Mouse (Mus musculus) frontal cortex, postnatal 14 days (tissue): ENCODE data around the gene Slc30a10.

Experiments used
- DNase-seq, 2 experiments: peaks; one replicate each; pipeline ENCODE4 v3.0.0; 2022; ENCODE audit warnings: low spot score in 2 of 2

Slc30a10 gene

DNA sequence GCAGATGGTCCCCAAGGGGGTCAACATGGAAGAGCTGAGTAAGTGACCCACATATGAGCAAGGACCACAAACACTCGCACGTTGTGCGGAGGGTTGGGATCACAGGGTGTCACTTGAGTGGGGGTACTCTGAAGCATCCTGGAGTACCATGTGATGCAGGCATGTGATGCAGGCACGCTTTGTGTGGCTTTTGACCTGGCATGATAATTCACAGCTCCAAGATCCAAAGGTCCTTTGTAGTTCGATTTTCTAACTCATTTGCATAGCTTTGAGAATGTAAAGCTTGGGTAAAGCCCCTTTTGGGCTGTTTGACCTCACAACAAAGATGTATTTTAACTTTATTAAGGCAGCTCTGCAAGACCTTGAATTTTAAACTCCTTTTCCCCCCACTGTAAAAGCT lies 8.2 kb downstream of the Slc30a10 start:
- DNase-seq: no peak

DNA sequence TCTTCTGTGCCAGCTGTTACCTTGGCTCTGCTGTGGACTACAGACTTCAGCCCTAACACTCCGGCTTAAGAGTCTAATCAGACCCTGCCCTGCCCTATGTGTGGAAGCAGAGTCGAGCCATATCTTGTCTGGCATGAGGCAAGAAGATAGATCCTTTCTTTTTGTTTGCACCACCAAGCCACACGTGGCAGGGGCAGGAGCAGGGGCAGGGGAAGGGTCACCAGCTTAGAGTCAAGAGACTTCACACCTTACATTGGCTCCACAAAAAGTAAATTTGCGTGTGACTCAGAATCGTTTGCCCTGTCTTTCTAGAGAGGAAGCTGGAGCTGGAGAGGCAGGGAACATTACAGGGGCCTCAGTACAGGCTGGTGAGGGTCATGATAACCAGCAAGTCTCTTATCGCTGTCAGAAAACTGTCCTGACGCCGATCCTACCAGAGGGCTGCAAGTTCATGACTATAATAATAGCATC lies 14.9 kb downstream of the Slc30a10 start:
- DNase-seq: no peak

DNA sequence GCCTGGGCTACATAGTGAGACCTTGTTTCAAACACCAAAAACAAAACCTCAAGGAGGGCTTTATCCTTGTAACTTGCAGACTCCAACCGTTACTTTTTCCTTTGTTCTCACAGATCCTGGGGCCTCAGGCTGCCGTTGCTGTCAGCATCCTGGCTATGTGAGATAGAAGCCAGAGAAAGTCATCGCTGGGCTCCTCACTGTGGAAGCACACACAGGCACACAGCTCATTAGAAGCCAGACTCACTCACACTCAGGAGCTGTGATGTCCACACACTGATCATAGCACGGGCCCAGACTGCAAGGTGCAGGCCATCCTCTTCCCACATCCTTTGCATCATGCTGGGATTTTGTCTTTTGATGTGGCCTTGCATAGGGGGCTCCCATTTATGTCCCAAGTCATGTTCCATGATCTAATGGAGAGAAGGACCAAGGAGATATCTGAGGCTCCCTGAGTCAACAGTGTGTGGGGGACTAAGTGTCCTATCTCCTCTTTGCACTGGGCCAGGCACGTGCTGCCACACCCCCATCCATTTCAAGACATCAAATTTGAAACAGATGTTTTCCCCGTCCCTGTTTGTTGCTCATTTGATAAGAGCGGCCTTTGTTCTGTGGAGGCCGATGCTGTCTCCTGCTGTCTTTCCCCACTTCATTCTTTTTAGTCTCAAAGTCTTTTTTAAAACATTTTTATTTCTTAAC lies 17.5 kb downstream of the Slc30a10 start:
- DNase-seq: no peak

DNA sequence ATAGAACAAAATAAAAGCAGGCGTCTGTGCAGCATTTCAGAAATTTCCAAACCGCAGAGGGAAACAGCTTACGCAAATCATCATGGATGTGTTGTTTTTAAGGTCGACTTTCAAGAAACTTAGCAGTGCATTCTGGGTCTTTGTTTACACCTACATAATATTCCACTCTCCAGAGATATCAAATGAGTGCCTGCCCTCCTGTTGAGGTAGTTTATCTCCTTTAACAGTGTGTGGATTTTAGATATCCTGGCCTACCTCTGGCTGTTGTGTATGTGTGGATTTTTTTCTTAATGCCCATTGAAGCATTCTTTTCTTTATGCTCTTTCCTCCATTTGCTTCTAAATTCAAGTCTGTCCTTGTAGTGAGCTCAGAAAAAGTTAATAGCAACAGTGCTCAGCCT lies 18.1 kb downstream of the Slc30a10 start:
- no peak for DNase-seq

DNA sequence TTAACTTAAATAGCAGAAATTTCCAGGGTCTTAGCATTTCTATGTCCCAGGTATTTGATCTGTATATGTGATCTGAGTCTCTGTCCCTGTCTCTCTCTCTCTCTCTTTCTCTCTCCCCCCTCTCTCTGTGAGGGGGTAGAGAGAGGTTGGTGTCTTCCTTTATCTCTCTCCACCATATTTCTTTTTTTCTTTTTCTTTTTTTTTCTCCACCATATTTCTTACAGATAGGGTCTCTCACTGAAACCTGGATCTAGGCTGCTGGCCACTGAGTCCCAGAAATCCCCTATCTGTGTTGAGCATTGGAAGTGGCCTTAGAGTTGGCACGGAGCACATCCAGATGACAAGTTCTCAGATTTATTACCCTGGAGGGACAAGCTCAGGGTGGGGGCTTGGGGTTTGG lies 18.8 kb downstream of the Slc30a10 start:
- DNase-seq: no peak

DNA sequence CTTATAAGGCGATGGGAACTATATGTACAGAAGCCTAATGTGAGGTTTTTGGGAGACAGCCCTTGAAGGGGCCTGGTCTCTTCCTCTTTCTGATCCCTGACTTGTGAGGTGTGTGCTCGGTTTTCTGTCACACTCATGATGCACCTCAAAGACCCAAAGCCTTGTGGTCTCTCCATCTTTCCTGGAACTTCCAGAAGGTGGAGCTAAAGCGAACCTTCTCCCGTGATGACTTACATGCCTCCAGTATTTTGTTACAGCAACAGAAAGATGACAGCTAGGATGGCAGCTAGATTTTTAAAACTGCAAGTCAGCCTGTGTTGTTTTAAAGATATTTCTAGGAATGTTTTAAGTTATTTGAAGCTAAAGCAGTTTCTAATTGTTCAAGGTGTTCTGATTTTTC lies 25.2 kb downstream of the Slc30a10 start:
- DNase-seq: no peak

DNA sequence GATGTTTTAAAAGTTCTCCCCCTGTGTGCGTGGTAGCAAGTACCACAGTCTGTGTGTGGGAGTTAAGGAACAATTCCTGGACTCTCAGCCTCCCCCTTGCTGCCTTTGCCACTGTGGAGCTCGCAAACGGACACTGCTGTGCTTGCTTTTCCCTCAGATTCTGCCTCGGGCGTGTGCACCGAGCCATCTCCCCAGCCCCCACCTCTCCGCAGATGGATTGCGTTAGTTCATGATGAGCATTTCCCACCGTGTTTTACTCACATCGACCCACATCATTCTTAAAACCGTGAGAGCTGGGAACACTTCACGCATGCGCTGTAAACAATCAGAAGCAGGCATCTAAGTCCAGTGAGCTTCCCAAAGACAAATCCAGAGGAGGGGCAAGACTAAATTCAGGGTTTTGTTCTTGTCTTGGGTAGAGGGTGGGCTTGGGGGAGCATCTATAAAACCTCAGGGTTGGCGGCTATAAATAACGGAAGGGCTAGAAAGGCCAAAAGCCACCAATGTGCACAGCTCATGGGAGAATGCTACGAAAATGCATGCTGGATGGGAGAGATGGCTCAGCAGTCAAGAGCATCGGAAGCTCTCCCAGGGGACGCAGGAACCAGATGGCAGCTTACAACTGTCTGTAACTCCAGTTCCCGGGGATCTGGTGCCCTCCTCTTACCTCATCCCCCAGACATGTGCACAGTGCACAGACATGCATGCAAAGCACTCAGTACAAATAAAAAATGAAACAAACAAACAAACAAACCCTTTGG lies 27.5 kb downstream of the Slc30a10 start:
- DNase-seq: peak; percentile 22 to 23

DNA sequence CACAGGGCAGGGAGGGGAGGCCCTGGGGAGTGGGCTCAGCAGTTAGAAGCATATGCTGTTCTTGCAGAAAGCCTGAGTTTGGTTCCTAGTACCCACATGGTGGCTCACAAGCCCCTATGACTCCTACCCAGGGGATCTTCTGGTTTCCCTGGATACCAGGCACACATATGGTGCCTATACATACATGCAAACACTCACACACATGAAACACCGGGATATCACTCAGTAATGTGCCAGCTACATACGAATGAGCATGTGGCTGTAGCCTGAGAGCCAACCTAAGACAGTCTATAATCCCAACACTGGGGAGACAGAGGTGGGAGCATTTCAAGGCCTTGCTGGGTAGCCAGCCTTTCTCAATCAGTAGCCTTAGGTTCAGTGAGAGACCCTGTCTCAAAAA lies 28.1 kb downstream of the Slc30a10 start:
- no peak for DNase-seq

DNA sequence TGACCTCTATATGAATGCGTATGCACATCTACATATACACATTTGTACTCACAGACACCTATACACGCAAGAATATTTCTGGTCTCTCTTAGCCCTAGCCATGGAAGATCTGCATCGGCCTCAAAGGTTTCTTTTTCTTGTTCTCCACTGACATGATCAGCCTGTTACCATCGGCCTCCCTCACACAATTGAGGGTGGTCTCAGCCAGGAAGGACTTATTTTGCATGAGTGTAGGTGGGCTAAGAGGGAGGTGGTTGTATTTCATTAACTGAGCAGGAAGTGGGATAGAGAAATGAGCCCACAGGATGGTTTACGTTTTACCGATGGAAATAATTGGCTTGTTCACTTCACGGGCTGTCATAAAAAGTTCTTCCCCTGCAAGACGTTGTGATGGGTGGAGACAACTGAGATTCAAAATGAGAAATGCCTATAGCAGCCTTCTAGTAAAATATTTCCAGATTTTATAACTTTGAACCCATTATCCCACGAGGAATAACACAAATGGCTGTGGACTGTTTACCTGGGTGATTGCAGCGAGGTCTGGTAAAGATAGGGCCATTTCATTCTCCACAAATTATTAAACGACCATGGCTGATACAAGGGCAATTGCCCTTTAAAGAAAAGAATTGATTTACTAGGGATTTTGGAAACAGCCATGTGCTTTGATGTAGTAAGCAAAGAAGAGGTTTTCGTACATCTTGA lies 28.9 kb downstream of the Slc30a10 start:
- no peak for DNase-seq

DNA sequence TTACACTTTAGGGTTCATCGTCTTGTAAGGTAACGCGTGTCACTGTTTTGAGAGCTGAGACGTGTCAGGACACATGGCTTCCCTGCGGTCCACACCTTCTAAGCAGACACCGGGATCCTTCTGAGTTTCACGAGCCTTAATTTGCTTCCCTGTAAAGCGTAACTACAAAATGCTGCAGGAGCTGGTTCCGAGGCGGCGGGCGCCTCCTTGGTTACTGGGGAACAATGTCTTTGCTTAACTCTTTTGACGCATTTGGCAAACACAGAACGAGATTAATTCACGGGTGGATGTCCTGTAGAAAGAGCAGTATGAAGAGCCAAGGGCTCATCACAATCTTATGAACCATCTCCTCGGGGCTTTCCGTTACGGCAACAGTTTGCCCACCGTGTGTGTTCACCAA lies 29.6 kb downstream of the Slc30a10 start:
- no peak for DNase-seq

DNA sequence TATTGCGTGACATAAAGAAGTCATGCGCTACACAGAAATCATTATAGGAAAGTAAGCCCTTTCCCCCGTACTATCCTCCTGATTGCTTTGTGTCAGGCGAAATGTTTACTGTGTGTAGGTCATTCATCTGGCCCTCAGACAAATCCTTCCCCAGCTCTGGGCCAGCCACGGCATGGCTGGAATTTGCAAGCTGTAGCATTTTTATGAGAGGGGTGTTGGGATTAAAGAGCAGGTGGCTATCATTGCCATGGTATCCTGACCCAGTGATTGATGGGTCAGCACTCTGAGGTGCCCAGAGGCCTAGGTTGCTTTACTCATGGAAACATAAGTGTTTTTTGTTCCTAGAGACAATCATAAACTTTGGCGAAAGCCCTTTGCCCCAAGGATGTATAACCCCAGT lies 35.2 kb downstream of the Slc30a10 start:
- no peak for DNase-seq

DNA sequence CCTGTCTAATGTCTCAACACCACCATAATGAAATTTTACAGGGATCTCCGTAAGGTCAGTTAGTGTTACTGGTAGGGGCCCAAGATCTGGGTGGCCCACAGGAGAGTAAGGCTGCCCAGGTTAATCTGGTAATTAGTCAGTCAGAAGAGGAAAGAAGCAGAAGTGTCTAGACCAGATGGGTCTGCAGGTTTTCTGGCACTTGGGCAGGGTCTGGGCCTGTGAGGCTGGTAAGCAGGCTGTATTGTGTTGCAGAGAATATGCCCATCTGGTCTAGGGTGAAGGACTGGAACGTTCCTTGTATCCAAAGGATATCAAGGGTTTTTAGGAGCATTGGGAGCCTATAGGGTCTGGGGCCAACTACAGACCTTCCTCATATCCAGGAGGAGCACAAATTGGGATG lies 36.0 kb downstream of the Slc30a10 start:
- no peak for DNase-seq

DNA sequence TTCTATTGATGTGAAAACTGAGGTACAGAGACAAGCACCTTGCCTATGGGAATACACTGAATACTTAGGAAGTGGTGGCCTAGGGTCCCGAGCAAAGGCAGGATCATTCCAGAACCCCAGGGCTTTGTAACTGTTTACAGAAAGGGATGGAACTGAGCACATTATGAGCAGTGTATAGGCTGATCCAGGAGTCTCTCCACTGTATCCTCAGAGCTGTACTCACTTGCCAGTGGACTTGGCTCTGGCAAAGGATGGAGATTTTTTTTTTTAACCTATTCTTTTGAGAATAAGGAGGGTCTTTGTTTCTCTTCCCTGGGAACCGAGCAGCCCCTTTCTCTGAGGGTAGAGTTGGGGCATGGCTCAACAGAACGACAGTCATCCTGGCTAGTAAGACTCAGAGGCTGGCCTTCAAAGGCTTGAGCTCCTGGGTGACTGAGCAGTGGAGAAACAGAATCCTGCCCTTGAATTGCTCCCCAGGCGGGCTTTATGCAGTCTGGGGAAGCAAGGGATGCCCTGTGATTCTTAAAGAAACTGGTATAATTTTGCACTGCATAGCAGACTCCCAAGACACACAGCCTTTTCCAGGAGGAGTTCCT lies 38.9 kb downstream of the Slc30a10 start:
- DNase-seq: peak in 1 of 2 experiments; percentile 41

DNA sequence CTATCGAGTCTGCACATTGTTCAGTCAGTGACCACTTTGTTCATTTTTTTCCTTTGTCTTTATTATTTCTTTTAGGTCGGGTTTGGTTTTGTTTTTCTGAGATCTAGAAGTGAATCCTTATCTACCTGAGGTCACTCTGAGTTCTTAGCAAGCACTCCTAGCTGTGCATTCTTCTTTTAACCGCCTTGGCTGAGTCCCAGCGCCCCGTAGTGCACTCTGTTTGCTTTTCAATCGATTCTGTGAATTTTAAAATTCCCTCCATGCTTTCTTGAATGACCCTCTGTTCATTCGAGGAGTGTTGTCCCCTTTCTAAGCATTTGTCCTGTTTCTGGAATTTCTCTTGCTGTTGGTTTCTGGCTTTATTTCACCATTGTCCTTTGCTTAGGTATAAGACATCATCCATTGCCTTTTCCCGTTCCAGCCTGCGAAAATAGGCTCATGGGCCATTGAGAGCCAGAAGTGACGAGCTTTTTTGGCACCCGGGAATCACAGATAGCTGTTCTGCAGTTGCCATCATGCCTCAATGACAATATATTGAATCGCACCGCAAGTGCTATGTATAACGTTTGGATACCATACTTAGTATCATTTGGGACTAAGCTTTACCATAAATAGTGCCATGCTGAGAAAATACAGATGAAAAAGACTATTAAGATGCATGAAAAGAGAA lies 42.3 kb downstream of the Slc30a10 start:
- DNase-seq: no peak

DNA sequence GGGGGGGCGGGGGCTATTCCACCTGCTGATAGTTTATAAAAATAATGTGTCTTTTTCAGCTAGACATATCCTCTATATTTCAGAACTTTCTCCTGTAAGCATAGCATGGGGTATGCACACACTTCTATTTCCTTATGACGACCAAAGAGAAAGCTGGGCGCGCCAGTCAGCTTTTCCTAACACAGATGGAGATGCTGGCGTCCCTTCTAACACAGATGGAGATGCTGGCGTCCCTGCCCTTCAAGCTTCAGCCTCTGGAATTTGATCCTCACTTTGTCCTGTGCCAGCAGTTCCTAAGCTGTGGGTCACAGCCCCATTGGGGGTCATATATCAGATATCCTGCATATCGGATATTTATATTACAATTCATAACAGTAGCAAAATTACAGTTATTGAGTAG lies 46.0 kb downstream of the Slc30a10 start:
- DNase-seq: no peak

DNA sequence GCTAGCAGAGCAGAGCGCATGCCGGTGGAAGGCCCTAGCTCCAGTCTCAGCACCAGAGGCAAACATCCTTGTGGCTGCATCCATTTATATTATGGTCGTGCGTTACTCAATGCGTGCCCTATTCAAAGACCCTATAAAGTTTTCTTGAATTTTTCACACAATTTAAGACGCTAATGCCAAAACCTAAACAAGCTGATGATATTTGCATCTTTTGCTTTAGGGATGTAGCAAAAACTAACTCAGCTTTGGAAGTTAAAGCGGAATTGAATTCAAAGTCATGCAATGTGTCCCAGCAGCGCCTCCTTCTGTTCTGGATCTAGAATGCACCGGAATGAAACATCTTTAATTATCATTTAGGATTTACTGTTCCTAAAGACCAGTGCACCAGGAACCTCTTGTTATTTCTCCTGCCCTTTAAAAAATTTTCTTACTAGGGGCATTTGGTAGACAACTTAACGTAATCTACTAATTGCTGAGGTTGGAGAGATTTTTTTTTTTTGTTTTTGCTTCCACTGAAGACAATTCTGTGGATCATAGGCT lies 47.2 kb downstream of the Slc30a10 start:
- peak in 1 of 2 experiments; percentile 48 for DNase-seq

DNA sequence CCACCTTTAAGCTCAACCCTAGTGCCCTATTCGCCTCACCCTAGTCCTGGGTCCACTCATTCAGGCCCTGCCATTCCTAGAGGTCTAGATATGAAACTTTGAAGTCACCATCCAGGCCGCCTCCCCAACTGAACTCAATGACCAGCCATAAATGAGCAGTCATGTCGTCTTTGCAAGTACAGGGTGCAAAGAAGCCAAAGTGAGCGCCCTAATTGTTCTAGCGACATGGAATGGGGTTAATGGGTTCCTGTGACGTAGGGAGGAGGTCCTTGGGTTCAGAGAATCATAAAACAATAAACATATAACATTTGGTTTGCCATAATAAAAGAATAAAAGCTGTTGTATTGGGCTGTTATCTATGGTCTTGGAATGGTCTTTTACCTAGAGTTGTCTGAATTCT lies 47.9 kb downstream of the Slc30a10 start:
- DNase-seq: no peak

DNA sequence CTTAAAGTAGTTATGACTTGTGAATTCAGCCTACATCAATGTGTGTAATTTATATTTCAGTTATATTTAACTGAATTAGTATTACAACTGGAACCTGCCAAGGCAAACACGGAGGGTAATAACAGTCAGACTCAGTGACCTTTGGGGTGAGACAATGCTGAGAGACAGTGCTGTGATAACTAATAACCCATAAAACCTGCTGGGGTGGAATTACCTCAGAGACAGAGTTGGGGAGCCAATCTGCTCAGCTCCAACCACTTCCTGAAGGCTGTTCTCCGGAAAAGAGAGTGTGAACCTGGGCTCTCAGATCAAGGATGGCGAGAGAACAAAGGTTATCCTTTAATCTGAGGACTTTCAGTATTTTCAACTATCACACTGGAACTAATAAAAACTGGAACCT lies 54.4 kb downstream of the Slc30a10 start:
- DNase-seq: no peak

DNA sequence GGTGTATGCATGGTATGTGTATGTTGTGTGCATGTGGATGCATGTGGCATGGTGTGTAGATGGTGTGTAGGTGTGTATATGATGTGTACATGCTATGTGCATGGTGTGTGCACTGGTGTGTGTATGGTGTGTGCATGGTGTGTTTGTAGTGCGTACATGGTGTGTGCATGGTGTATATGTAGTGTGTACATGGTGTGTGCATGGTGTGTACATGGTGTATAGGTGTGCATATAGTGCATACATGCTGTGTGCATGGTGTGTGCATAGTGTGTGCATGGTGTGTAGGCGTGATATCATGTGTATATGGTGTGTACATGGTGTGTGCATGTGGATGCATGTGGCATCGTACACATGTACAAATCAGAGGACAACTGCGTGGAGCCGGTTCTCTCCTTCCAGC lies 56.7 kb downstream of the Slc30a10 start:
- DNase-seq: no peak

DNA sequence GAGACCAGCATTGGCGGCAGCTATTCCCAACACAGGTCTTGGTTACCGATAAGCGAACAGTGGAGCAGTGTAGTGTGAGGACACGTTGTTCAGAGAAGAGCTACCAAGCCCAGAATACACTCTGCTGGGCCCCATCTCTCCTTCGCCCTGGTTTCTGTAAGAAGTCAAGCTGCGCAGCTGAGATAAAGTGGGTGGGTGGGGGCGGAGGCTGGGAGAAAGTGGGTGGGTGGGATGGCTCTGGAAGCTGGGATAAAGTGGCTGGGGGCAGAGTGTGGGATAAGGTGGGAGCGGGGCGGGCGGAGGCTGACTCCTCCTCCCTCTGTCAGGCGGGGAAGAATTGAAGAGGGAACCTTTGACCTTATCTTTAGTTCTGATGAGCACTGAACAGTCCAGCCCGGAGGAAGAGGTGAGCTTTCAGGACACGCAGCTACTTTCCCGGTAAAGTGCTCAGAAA lies 60.9 kb downstream of the Slc30a10 start:
- no peak for DNase-seq

DNA sequence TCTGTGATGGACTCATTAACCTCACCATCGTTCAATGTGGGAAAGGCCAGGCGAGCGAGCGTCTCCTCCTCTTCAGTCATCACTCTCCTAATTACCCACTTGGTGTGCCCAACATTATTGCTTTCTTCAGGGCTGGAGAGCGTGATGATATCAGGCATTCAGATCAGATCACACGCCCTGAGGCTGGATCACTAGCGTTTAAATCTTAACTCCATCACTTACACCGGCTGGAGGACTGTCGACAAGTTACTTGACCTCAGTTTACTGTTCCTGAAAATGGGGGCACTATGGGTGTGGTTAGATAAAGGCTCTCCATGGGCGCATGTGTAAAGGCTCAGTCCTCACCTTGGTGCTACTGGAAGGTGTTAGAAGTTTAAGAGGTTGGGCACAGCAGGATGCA lies 61.4 kb downstream of the Slc30a10 start:
- no peak for DNase-seq
